Mouse (Mus musculus) left cerebral cortex, adult 8-10 months (tissue): ENCODE measurements at regions not wholly inside any gene's neighbourhood (a gene's known extent, or its start where the extent isn't known, plus 50 kb on each side); places are given as distances from the start of the nearest gene placed in this dataset.

Experiments used
- DNase-seq, 2 experiments: peaks; one replicate each; pipeline ENCODE4 v3.0.0; 2022; ENCODE audit warnings: low spot score in 2 of 2

- no peak for DNase-seq
These were observed 67.9 kb downstream of the 3100002H09Rik start for GRCm38 (mm10) chr4:124542696-124543095.

GRCm38 (mm10) chr4:124538471-124538870, 72.1 kb downstream of the 3100002H09Rik start:
- no peak for DNase-seq

GRCm38 (mm10) chr4:124537681-124538080, 72.9 kb downstream of the 3100002H09Rik start:
- DNase-seq = no peak

- DNase-seq = no peak
These were observed 77.0 kb downstream of the 3100002H09Rik start for GRCm38 (mm10) chr4:124533614-124534013.

GRCm38 (mm10) chr4:124530596-124530995, 80.0 kb downstream of the 3100002H09Rik start:
- no peak for DNase-seq

- no peak for DNase-seq
These were observed 83.8 kb downstream of the 3100002H09Rik start for GRCm38 (mm10) chr4:124526822-124527221.

GRCm38 (mm10) chr4:124526362-124526761, 84.2 kb downstream of the 3100002H09Rik start:
- no peak for DNase-seq

GRCm38 (mm10) chr4:124520309-124520708, 90.3 kb downstream of the 3100002H09Rik start:
- DNase-seq = no peak

- DNase-seq = peak in 1 of 2 experiments; percentile 48
These were observed 98.8 kb downstream of the 3100002H09Rik start for GRCm38 (mm10) chr4:124511761-124512160.

GRCm38 (mm10) chr4:124510816-124511215, 99.8 kb downstream of the 3100002H09Rik start:
- no peak for DNase-seq

GRCm38 (mm10) chr4:124509695-124510094, 100.9 kb downstream of the 3100002H09Rik start:
- peak in 1 of 2 experiments; percentile 10 for DNase-seq

GRCm38 (mm10) chr4:124506083-124506647, 104.4 kb downstream of the 3100002H09Rik start:
- no peak for DNase-seq

GRCm38 (mm10) chr4:124501785-124502184, 108.8 kb downstream of the 3100002H09Rik start:
- no peak for DNase-seq

GRCm38 (mm10) chr4:124498043-124498442, 112.6 kb downstream of the 3100002H09Rik start:
- DNase-seq = no peak

- no peak for DNase-seq
These were observed 124.5 kb downstream of the 3100002H09Rik start for GRCm38 (mm10) chr4:124485941-124486581.

- no peak for DNase-seq
These were observed 125.7 kb downstream of the 3100002H09Rik start for GRCm38 (mm10) chr4:124484613-124485586.

- no peak for DNase-seq
These were observed 132.7 kb downstream of the 3100002H09Rik start for GRCm38 (mm10) chr4:124477870-124478301.

GRCm38 (mm10) chr4:124477359-124477868, 133.2 kb downstream of the 3100002H09Rik start:
- no peak for DNase-seq

- DNase-seq = no peak
These were observed 145.3 kb downstream of the 3100002H09Rik start for GRCm38 (mm10) chr4:124465229-124465820.

GRCm38 (mm10) chr4:124455511-124456338, 154.9 kb downstream of the 3100002H09Rik start:
- DNase-seq = no peak
